Mouse (Mus musculus) kidney, embryonic 16.5 days (tissue): ENCODE measurements at regions not wholly inside any gene's neighbourhood (a gene's known extent, or its start where the extent isn't known, plus 50 kb on each side); places are given as distances from the start of the nearest gene placed in this dataset.

ENCODE experiments used
- ATAC-seq: fragments of 200-750 bp; cut with Nextera tagmentation; 2 replicates; pipeline ENCODE4 v1.8.0; 2017; ENCODE audit warnings: moderate TSS enrichment; ENCODE audit not compliant: low FRiP score, low TSS enrichment
- H3K27ac ChIP-seq: fragments of 300-500 bp; sonication (generic); 2 replicates; pipeline ENCODE4 v1.5.1; 2014; ENCODE audit warnings: low read length
- H3K27me3 ChIP-seq: fragments of 300-500 bp; sonication (generic); 2 replicates; pipeline ENCODE4 v1.6.1; 2014; ENCODE audit warnings: low read length, control low read depth, mixed read lengths; ENCODE audit not compliant: insufficient read depth
- H3K36me3 ChIP-seq: fragments of 300-500 bp; sonication (generic); 2 replicates; pipeline ENCODE4 v1.6.1; 2014; ENCODE audit warnings: low read length, control low read depth, mixed read lengths; ENCODE audit not compliant: insufficient read depth
- H3K4me1 ChIP-seq: fragments of 300-500 bp; sonication (generic); 2 replicates; pipeline ENCODE4 v1.6.1; 2014; ENCODE audit warnings: low read length, control low read depth, mixed read lengths; ENCODE audit not compliant: insufficient read depth
- H3K4me2 ChIP-seq: fragments of 300-500 bp; sonication (generic); replicated peaks from 2 replicates; pipeline ENCODE4 v1.6.1; 2014; ENCODE audit warnings: low read depth, low read length
- H3K4me3 ChIP-seq: fragments of 300-500 bp; sonication (generic); 2 replicates; pipeline ENCODE4 v1.5.1; 2014; ENCODE audit warnings: mild to moderate bottlenecking, low read length
- H3K9ac ChIP-seq: fragments of 300-500 bp; sonication (generic); replicated peaks from 2 replicates; pipeline ENCODE4 v1.6.1; 2014; ENCODE audit warnings: low read length
- H3K9me3 ChIP-seq: fragments of 300-500 bp; sonication (generic); 2 replicates; pipeline ENCODE4 v1.6.1; 2016; ENCODE audit warnings: low read length, control low read depth
- WGBS: fragments of 180-500 bp; shearing (Covaris S2); extraction: QIAGEN DNeasy Blood & Tissue Kit; methylation state at CpG from one replicate; pipeline ENCODE4 v1.1.7; 2014; 5-methylcytosine and 5-hydroxymethylcytosine counted together

DNA sequence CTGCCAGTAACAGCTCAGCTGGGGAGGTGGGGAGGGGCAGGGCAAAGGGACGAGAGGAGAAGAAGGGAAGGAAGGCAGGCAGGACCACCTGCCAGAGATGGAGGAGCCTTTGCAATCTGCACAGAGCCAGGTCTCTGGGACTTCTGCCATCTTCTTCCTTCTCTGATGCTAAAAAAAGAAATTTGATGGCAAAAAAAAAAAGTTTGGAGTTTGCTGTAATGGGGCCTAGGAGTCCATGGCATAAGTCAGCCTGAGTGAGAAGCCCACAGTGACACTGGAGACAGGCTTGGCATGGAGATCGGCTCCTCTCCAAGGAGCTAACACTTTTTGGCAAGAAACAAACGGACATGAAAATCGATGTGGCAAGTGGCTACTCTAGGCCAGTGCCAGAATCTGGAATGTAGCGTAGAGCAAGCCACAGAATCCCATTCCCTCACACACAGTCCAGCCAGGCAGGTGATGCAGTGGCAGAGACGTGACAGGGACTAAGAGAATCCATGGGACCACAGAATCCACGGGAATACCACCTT, 76.7 kb upstream of the Tspan2 start:
- no peaks in the 10 kb centered on the region for H3K4me1 ChIP-seq
- no peak overlapping the region for H3K4me2 ChIP-seq
- no peaks in the 10 kb centered on the region for H3K27me3 ChIP-seq
- no peak overlapping the region for H3K9ac ChIP-seq
- H3K36me3 ChIP-seq, result no peaks in the 10 kb centered on the region
- H3K9me3 ChIP-seq, result no peaks in the 10 kb centered on the region
- H3K27ac ChIP-seq, result no peak overlapping the region
- ATAC-seq, result no peak
- H3K4me3 ChIP-seq, result no peak overlapping the region
- 81% methylated on average over 7 of the region's 7 CpGs for WGBS

DNA sequence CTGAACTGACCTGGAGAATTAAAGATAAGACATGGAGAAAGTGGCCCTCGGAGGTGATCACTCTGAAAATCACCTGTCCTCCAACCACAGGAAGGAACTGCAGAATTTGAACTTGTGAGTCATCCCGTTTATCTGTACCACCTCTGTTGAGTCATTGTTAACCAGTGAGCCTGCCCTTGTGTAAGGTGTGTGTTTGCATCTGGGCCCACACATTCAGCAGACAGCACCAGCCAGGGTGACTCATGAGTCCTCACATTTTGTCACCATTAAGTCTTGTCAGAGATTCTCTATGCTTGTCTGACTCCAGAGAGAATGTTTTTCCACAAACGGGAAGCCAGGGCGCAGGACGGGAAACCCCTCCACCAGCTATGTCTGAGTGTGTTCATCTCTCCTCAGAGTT, 75.0 kb upstream of the Tspan2 start:
- no peaks in the 10 kb centered on the region for H3K9me3 ChIP-seq
- H3K9ac ChIP-seq, result no peak overlapping the region
- 78% methylated on average over 5 of the region's 5 CpGs for WGBS
- no peaks in the 10 kb centered on the region for H3K4me1 ChIP-seq
- no peak overlapping the region for H3K4me2 ChIP-seq
- no peaks in the 10 kb centered on the region for H3K27me3 ChIP-seq
- no peak overlapping the region for H3K4me3 ChIP-seq
- no peaks in the 10 kb centered on the region for H3K36me3 ChIP-seq
- no peak for ATAC-seq
- H3K27ac ChIP-seq, result no peak overlapping the region

DNA sequence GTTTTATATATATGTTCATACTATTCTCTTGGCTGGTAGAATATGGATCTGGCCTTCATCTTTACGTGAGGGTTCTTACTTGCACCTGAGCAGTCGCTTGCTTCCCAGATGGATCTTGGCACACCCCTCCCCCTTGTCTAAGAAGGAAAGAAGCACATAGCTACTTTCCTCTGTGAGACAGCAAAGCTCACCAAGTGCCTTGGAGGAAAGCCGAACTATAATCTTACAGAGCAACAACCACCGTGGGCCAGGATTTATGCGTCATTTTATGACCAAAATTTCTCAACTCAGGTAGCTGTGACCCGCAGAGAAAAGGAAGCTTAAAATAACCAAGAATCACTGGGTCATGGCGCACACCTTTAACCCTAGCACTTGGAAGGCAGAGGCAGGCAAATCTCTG, 73.0 kb upstream of the Tspan2 start:
- no peaks in the 10 kb centered on the region for H3K4me1 ChIP-seq
- H3K9ac ChIP-seq, result no peak overlapping the region
- WGBS, result 90% methylated on average over 7 of the region's 7 CpGs
- no peaks in the 10 kb centered on the region for H3K36me3 ChIP-seq
- no peak overlapping the region for H3K4me2 ChIP-seq
- no peak overlapping the region for H3K27ac ChIP-seq
- H3K9me3 ChIP-seq, result no peaks in the 10 kb centered on the region
- H3K4me3 ChIP-seq, result no peak overlapping the region
- no peaks in the 10 kb centered on the region for H3K27me3 ChIP-seq
- no peak for ATAC-seq

DNA sequence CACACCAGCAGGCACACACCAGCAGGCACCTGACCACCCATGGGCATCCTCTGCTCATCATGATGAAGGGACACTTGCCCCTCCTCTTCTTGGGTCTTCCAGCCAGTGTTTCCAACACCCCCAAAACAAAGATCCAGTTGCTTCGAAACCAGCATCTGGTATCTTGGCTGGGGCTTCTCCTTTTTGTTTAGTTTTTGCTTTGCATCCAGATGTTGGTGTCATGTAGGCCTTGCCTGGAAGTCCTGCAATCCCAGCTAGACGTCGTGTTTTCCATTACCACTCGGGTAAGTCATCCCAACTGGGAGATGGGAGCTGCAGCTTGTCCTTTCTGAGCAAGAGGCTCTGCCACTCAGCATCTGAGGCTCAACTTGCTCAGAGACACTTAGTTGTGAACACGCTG, 70.6 kb upstream of the Tspan2 start:
- Histone ChIP-seq H3K9ac (no peak overlapping the region), H3K4me2 (no peak overlapping the region), H3K27ac (no peak overlapping the region), H3K36me3 (no peaks in the 10 kb centered on the region), H3K4me3 (no peak overlapping the region), H3K9me3 (no peaks in the 10 kb centered on the region), H3K27me3 (no peaks in the 10 kb centered on the region), H3K4me1 (no peaks in the 10 kb centered on the region)
- ATAC-seq, result no peak
- WGBS, result 84% methylated on average over 5 of the region's 5 CpGs

DNA sequence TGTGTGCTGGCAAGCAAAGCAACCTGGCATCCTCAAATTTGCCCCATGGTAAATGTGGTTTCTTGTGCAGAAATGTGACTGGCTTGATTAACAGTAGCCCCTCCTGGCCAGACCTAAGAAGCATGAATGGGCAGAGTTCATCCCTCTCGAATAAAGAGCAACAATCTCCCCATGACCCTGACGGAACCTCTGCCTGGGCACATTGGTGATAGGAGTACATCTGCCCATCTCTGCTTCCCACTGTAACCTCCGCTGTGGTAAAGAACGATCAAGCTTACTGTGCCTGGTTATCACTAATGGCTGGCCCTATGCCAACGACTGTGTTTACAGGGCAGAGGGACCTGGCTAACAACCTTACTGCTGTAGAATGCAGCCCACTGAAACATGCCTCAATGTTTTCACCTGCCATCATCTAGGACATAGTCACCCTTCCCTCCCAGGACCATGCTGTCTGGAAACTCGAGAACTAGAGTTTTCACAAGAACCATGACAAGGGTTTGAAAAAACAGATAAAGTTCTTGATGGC, 69.6 kb upstream of the Tspan2 start:
- Histone ChIP-seq H3K9me3 (no peaks in the 10 kb centered on the region), H3K4me2 (no peak overlapping the region), H3K36me3 (no peaks in the 10 kb centered on the region), H3K4me3 (no peak overlapping the region), H3K27ac (no peak overlapping the region), H3K9ac (no peak overlapping the region), H3K27me3 (no peaks in the 10 kb centered on the region), H3K4me1 (no peaks in the 10 kb centered on the region)
- no peak for ATAC-seq
- WGBS, result 79% methylated on average over 6 of the region's 6 CpGs

DNA sequence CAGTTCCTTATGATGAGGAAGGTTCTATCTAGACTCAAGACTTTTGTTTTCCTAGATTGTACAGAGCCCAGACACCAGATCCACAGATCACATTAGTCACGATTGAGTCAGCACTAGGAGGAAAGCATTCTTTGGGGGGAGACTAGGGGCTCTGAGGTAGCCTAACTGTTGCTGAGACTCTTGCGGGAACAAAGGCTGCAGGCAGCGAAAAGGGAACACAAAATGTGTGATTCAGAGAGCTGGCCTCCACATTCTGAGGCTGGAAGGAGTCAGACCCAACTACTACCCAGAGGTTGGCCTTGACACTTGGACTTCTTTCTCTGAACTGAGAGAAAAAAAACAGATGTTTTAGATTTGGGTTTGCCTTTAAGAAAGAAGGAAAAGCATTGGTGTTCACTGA, 66.5 kb upstream of the Tspan2 start:
- ATAC-seq, result no peak
- Histone ChIP-seq H3K27ac (no peak overlapping the region), H3K27me3 (no peaks in the 10 kb centered on the region), H3K9me3 (no peaks in the 10 kb centered on the region), H3K36me3 (no peaks in the 10 kb centered on the region), H3K4me2 (no peak overlapping the region), H3K4me3 (no peak overlapping the region), H3K4me1 (no peaks in the 10 kb centered on the region), H3K9ac (no peak overlapping the region)
- 76% methylated on average over 3 of the region's 3 CpGs for WGBS

DNA sequence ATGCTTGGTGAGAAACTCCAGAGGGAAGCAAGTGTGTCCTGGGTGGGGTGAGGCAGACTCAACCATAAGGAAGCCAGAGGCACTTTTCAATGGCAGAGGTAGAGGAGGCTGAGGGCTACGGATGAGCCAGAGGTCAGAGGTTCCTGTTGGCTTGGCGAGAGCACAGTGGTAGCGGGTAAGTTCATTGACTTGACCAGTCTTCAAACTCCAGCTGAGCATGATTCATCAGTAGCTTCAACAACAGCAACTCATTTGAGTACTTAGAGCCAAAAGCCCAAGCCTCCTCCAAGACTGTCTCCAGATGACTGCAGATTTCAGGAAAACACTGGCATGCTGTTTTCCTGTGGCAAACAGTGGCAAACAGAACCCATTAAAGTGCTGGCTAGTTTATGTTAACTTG, 65.8 kb upstream of the Tspan2 start:
- ATAC-seq, result no peak
- Histone ChIP-seq H3K4me3 (no peak overlapping the region), H3K27me3 (no peaks in the 10 kb centered on the region), H3K9ac (no peak overlapping the region), H3K36me3 (no peaks in the 10 kb centered on the region), H3K27ac (no peak overlapping the region), H3K4me1 (no peaks in the 10 kb centered on the region), H3K9me3 (no peaks in the 10 kb centered on the region), H3K4me2 (no peak overlapping the region)
- 92% methylated on average over 3 of the region's 3 CpGs for WGBS

DNA sequence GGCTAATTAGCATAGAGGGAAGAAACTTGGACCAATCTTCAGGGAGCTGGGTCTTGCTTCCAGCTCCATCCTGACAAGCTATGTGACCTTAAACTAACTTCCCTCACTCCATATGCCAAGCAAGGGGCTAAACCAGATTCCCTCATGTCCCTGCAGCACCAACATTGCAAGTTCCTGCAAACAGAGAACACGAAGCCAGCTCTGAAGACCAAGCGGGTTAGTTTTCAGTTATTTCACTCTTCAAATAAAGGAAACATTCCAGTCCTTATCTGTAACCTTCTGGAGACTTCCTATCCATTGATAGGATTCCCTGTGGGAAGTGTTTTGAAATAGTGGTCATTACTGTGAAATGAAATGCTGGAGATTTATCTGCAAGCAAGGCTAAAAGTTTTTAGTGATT, 64.4 kb upstream of the Tspan2 start:
- Histone ChIP-seq H3K27ac (no peak overlapping the region), H3K9ac (no peak overlapping the region), H3K4me1 (no peaks in the 10 kb centered on the region), H3K9me3 (no peaks in the 10 kb centered on the region), H3K4me2 (no peak overlapping the region), H3K36me3 (no peaks in the 10 kb centered on the region), H3K27me3 (no peaks in the 10 kb centered on the region), H3K4me3 (no peak overlapping the region)
- ATAC-seq, result no peak
- 72% methylated on average over 2 of the region's 2 CpGs for WGBS

DNA sequence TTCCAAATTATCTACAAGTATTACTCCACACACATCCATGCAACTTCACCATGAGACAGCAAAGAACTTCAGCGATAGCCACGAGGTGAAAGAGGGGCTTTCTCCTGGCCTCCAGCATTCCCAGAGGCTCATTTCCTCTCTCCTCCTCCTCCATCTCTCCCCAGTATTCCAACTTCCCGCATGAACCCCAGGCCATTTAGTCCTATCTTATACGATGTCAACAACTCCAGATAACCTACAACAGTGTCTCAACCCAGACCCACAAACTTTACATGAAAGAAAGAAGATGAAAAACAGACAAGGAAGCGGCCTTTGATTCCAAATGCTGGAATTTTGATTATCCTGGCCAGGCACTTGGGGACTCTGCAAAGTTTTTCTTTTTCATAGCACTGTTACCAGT, 63.8 kb upstream of the Tspan2 start:
- H3K36me3 ChIP-seq, result no peaks in the 10 kb centered on the region
- H3K4me3 ChIP-seq, result no peak overlapping the region
- H3K9me3 ChIP-seq, result no peaks in the 10 kb centered on the region
- H3K4me1 ChIP-seq, result no peaks in the 10 kb centered on the region
- WGBS, result 68% methylated on average over 5 of the region's 5 CpGs
- H3K27ac ChIP-seq, result no peak overlapping the region
- H3K9ac ChIP-seq, result no peak overlapping the region
- H3K4me2 ChIP-seq, result no peak overlapping the region
- ATAC-seq, result no peak
- H3K27me3 ChIP-seq, result no peaks in the 10 kb centered on the region

DNA sequence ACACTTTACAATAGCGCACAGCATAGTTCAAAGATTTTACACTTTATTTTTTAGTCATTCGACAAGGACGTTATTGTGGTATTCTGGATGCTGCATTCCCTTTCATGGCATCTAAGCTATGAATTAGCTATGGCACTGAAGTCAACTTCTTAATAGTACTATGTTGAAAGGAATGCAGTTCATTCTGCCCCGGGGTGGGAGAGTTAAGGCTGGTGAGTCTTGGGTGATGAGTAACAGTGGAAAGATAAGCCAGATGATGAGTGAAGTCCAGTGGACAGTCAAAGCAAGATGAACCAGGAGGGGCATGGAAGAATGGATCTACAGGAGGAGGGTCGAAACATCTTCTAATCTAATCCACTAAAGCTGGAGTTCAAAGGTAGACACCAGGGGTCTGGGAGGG, 63.4 kb upstream of the Tspan2 start:
- Histone ChIP-seq H3K4me2 (no peak overlapping the region), H3K36me3 (no peaks in the 10 kb centered on the region), H3K27ac (no peak overlapping the region), H3K4me3 (no peak overlapping the region), H3K27me3 (no peaks in the 10 kb centered on the region), H3K9me3 (no peaks in the 10 kb centered on the region), H3K9ac (no peak overlapping the region), H3K4me1 (no peaks in the 10 kb centered on the region)
- 84% methylated on average over 5 of the region's 5 CpGs for WGBS
- no peak for ATAC-seq
